In genomic region chr9:8100962-8101361, GRCm38 (mm10) we compare ENCODE assay signal across 25 mouse cellular contexts. TPM values are rescaled to one million over a fixed set of nuclear protein-coding genes. Genes with fewer than 3 reads are reported as not detected.
"Had no signal": no experiment of that assay in that cellular context is flagged by ENCODE, and none has a peak within 500 bp of the region (broad histone marks: within the 10 kb centered on the region; RNA-seq: fewer than 3 reads in every experiment).

No protein-coding gene starts in this region.

- H3K9me3 ChIP-seq: heart, embryonic 10.5 days; heart, embryonic 12.5 days; hindbrain, embryonic 10.5 days; hindbrain, embryonic 12.5 days; intestine, embryonic 15.5 days; limb, embryonic 13.5 days; limb, embryonic 15.5 days; liver, embryonic 15.5 days had no signal

- DNase-seq: gastrocnemius, postnatal 14 days; heart, adult 18-20 months; heart, postnatal 10 days; heart, postnatal 4 days; kidney, adult 18-20 months; kidney, adult 8-10 months; kidney, postnatal 10 days; kidney, postnatal 25 days; kidney, postnatal 4 days; layer of hippocampus, adult 9-11 months; layer of hippocampus, postnatal 36 days; left cerebral cortex, postnatal 4 days had no signal

- H3K27me3 ChIP-seq: heart, embryonic 12.5 days; hindbrain, embryonic 12.5 days; intestine, embryonic 15.5 days; limb, embryonic 13.5 days; limb, embryonic 15.5 days; liver, embryonic 15.5 days had no signal

- H3K4me3 ChIP-seq: heart, embryonic 10.5 days; heart, embryonic 12.5 days; hindbrain, embryonic 10.5 days; hindbrain, embryonic 12.5 days; intestine, embryonic 15.5 days; limb, embryonic 13.5 days; limb, embryonic 15.5 days; liver, embryonic 15.5 days had no signal

- ATAC-seq: hindbrain, embryonic 16.5 days; inflammation-experienced regulatory T-cells, adult 6 months; intestine, embryonic 15.5 days; intestine, postnatal 0 days had no signal

- H3K27ac ChIP-seq: heart, embryonic 10.5 days; hindbrain, embryonic 10.5 days; hindbrain, embryonic 12.5 days; hindbrain, embryonic 14.5 days; intestine, embryonic 15.5 days; limb, embryonic 13.5 days; limb, embryonic 15.5 days; liver, embryonic 15.5 days had no signal

- H3K36me3 ChIP-seq: heart, embryonic 10.5 days; hindbrain, embryonic 10.5 days; hindbrain, embryonic 12.5 days; intestine, embryonic 15.5 days; limb, embryonic 13.5 days; limb, embryonic 15.5 days; liver, embryonic 15.5 days had no signal

- H3K4me2 ChIP-seq: heart, embryonic 12.5 days; hindbrain, embryonic 12.5 days; hindbrain, embryonic 14.5 days; intestine, embryonic 15.5 days; limb, embryonic 13.5 days; limb, embryonic 15.5 days; liver, embryonic 15.5 days had no signal

- H3K4me1 ChIP-seq: heart, embryonic 10.5 days; heart, embryonic 12.5 days; hindbrain, embryonic 10.5 days; hindbrain, embryonic 12.5 days; intestine, embryonic 15.5 days; limb, embryonic 13.5 days; limb, embryonic 15.5 days; liver, embryonic 15.5 days had no signal

- H3K9ac ChIP-seq: heart, embryonic 12.5 days; hindbrain, embryonic 12.5 days; hindbrain, embryonic 14.5 days; intestine, embryonic 15.5 days; limb, embryonic 13.5 days; limb, embryonic 15.5 days; liver, embryonic 15.5 days had no signal

RNA-seq across cellular contexts. Expression of gene Cep126, which starts 33.1 kb away (rescaled TPM):
- polyA plus RNA-seq: inflammation-experienced regulatory T-cells, adult 6 months had no signal

RNA-seq across cellular contexts. Expression of gene Cfap300, which starts 58.3 kb away (rescaled TPM):
- total RNA-seq: granulocyte monocyte progenitor cell, adult 5-6 weeks had no signal
